Mouse (Mus musculus) urinary bladder, postnatal 4 days (tissue): ENCODE measurements around the gene Ylpm1.

ENCODE experiments used
- DNase-seq, 2 experiments: peaks; one replicate each; pipeline ENCODE4 v3.0.0; 2021 to 2022; ENCODE audit warnings: low spot score in 2 of 2

The Ylpm1 gene

GRCm38 (mm10) chr12:85009776-85010175, 13.7 kb downstream of the Ylpm1 start:
- no peak for DNase-seq

- DNase-seq: no peak
Measured at GRCm38 (mm10) chr12:85010541-85010940, 14.4 kb downstream of the Ylpm1 start.

GRCm38 (mm10) chr12:85012185-85012584, 16.1 kb downstream of the Ylpm1 start:
- no peak for DNase-seq

- DNase-seq: no peak
Measured at GRCm38 (mm10) chr12:85022071-85022470, 25.9 kb downstream of the Ylpm1 start.

- no peak for DNase-seq
Measured at GRCm38 (mm10) chr12:85032710-85033109, 36.6 kb downstream of the Ylpm1 start.

GRCm38 (mm10) chr12:85051218-85051617, 55.1 kb downstream of the Ylpm1 start:
- DNase-seq: no peak

- DNase-seq: no peak
Measured at GRCm38 (mm10) chr12:85071043-85071442, 74.9 kb downstream of the Ylpm1 start.

GRCm38 (mm10) chr12:85077100-85077499, 81.0 kb downstream of the Ylpm1 start:
- DNase-seq: no peak

GRCm38 (mm10) chr12:85084257-85084656, 88.1 kb downstream of the Ylpm1 start:
- DNase-seq: no peak

GRCm38 (mm10) chr12:85084941-85085340, 88.8 kb downstream of the Ylpm1 start:
- no peak for DNase-seq

GRCm38 (mm10) chr12:85087845-85088244, 91.7 kb downstream of the Ylpm1 start:
- no peak for DNase-seq

- no peak for DNase-seq
Measured at GRCm38 (mm10) chr12:85091190-85091589, 95.1 kb downstream of the Ylpm1 start.

- peak; percentile 36 to 70 for DNase-seq
Measured at GRCm38 (mm10) chr12:85092214-85092613, 96.1 kb downstream of the Ylpm1 start.

- DNase-seq: peak; percentile 62 to 69
Measured at GRCm38 (mm10) chr12:85094010-85094409, 97.9 kb downstream of the Ylpm1 start.

- DNase-seq: peak in 1 of 2 experiments; percentile 55
Measured at GRCm38 (mm10) chr12:85094706-85095105, 98.6 kb downstream of the Ylpm1 start.

- no peak for DNase-seq
Measured at GRCm38 (mm10) chr12:85095146-85095545, 99.0 kb downstream of the Ylpm1 start.

GRCm38 (mm10) chr12:85095859-85096258, 99.7 kb downstream of the Ylpm1 start:
- no peak for DNase-seq

GRCm38 (mm10) chr12:85101001-85101400, 104.9 kb downstream of the Ylpm1 start:
- no peak for DNase-seq

- DNase-seq: no peak
Measured at GRCm38 (mm10) chr12:85101521-85102106, 105.5 kb downstream of the Ylpm1 start.

- no peak for DNase-seq
Measured at GRCm38 (mm10) chr12:85103096-85103495, 107.0 kb downstream of the Ylpm1 start.

- no peak for DNase-seq
Measured at GRCm38 (mm10) chr12:85104789-85105188, 108.7 kb downstream of the Ylpm1 start.

- no peak for DNase-seq
Measured at GRCm38 (mm10) chr12:85106292-85106691, 110.2 kb downstream of the Ylpm1 start.

- DNase-seq: no peak
Measured at GRCm38 (mm10) chr12:85108643-85109042, 112.5 kb downstream of the Ylpm1 start.

- no peak for DNase-seq
Measured at GRCm38 (mm10) chr12:85109426-85109825, 113.3 kb downstream of the Ylpm1 start.
